Mouse (Mus musculus) liver, embryonic 11.5 days (tissue): Measurements from ENCODE around the gene Parp4. TPM values are rescaled to one million over a fixed set of nuclear protein-coding genes. Genes with fewer than 3 reads are reported as not detected.

ENCODE experiments used
- ATAC-seq: fragments of 200-750 bp; cut with Nextera tagmentation; replicated peaks from 2 replicates; pipeline ENCODE4 v1.8.0; 2017; ENCODE audit warnings: moderate number of reproducible peaks, mild to moderate bottlenecking, moderate TSS enrichment, moderate library complexity; ENCODE audit not compliant: low FRiP score
- DNase-seq: peaks from one replicate; pipeline ENCODE4 v3.0.0-alpha.2; 2017; ENCODE audit warnings: low spot score
- H3K27ac ChIP-seq: fragments of 300-500 bp; sonication (generic); 2 replicates; pipeline ENCODE4 v1.5.1; 2014; ENCODE audit warnings: mild to moderate bottlenecking, low read depth, low read length, control low read depth
- H3K27me3 ChIP-seq: fragments of 300-500 bp; sonication (generic); replicated peaks from 2 replicates; pipeline ENCODE4 v1.6.1; 2014; ENCODE audit warnings: low read length, mixed read lengths; ENCODE audit not compliant: control insufficient read depth, insufficient read depth
- H3K36me3 ChIP-seq: fragments of 300-500 bp; sonication (generic); 2 replicates; pipeline ENCODE4 v1.6.1; 2014; ENCODE audit warnings: mild to moderate bottlenecking, low read length, moderate library complexity, mixed read lengths; ENCODE audit not compliant: control insufficient read depth, insufficient read depth
- H3K4me1 ChIP-seq: fragments of 300-500 bp; sonication (generic); replicated peaks from 2 replicates; pipeline ENCODE4 v1.6.1; 2014; ENCODE audit warnings: low read length, mixed read lengths; ENCODE audit not compliant: control insufficient read depth, insufficient read depth
- H3K4me2 ChIP-seq: fragments of 300-500 bp; sonication (generic); 2 replicates; pipeline ENCODE4 v1.6.1; 2014; ENCODE audit warnings: mild to moderate bottlenecking, control low read depth, moderate library complexity
- H3K4me3 ChIP-seq: fragments of 300-500 bp; sonication (generic); 2 replicates; pipeline ENCODE4 v1.5.1; 2014; ENCODE audit warnings: low read depth, low read length, control low read depth
- H3K9ac ChIP-seq: fragments of 300-500 bp; sonication (generic); 2 replicates; pipeline ENCODE4 v1.6.1; 2014; ENCODE audit warnings: low read depth, low read length, control low read depth
- H3K9me3 ChIP-seq: fragments of 300-500 bp; sonication (generic); 2 replicates; pipeline ENCODE4 v1.6.1; 2016; ENCODE audit warnings: low read length, inconsistent platforms, mixed read lengths; ENCODE audit not compliant: control insufficient read depth
- WGBS: fragments of 180-500 bp; shearing (Covaris S2); extraction: QIAGEN DNeasy Blood & Tissue Kit; methylation state at CpG from one replicate; pipeline ENCODE4 v1.1.7; 2014; 5-methylcytosine and 5-hydroxymethylcytosine counted together
- polyA plus RNA-seq: library from polyadenylated mRNA; unstranded; fragments of >200 nt; fragmentation: Nextera tagmentation; extraction: Ambion mirVana; gene quantifications from 2 replicates; pipeline ENCODE4 v1.2.1, GENCODE M21; 2014

Gene Parp4
- polyA plus RNA-seq, 1 experiment from 2014 or later = 3.0 TPM

DNA sequence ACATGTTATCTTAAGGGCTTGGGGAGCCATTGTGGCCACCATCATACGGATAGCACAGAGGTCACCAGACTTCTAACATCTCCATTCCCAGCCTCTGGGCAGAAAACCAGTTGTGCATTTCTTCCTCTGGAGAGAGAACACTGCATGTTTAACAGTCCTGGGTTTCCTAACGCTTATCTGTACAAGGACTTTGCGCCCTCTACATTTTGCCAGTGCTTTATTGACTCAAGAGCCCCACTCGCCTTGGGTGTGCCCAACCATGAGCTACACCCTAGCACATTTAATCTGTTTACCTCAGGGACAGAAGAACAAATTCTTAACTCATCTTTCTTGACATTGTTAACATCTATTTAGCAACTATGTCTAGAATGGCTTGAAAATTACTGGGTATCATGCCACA, 50.8 kb downstream of the Parp4 start:
- Histone ChIP-seq H3K27me3 (no peaks in the 10 kb centered on the region), H3K4me3 (no peak overlapping the region), H3K36me3 (no peaks in the 10 kb centered on the region; the same call in 1 of the 2 replicates), H3K9ac (no peak overlapping the region), H3K27ac (no peak overlapping the region), H3K4me1 (no peaks in the 10 kb centered on the region), H3K9me3 (no peaks in the 10 kb centered on the region), H3K4me2 (no peak overlapping the region)
- ATAC-seq = no peak
- no peak for DNase-seq
- WGBS = 77% methylated on average over 4 of the region's 4 CpGs

GRCm38 (mm10) chr14:56628336-56628735, 52.9 kb downstream of the Parp4 start:
- WGBS = 87% methylated on average over 3 of the region's 3 CpGs

DNA sequence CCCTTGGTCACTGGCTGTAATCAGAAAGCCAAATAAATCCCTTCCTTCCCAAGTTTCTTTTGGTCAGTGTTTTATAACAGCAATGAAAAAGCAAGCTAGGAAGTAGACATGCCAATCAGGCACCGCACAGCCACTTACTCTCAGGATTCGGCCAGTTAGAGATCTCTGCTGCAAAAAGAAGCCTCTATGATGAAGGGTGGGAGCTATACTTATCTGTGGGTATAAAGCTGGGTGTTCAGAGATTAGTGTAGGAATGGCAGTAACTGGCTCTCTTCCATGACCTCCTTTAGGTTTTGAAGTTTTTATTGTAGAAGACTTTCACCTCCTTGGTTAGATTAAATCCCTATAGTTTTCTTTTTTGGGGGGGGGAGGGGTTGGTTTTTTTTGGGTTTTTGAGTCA, 55.7 kb downstream of the Parp4 start:
- 82% methylated on average over 2 of the region's 2 CpGs for WGBS
- Histone ChIP-seq H3K36me3 (peaks cover 4% of the 10 kb centered on the region; the same call in 1 of the 2 replicates), H3K4me1 (no peaks in the 10 kb centered on the region), H3K4me3 (no peak overlapping the region), H3K4me2 (no peak overlapping the region), H3K27ac (no peak overlapping the region), H3K9ac (no peak overlapping the region), H3K27me3 (no peaks in the 10 kb centered on the region), H3K9me3 (no peaks in the 10 kb centered on the region)
- ATAC-seq (no peak), DNase-seq (no peak)

More at GRCm38 (mm10) chr14:56628336-56628735, 52.9 kb downstream of the Parp4 start:
- Histone ChIP-seq H3K27me3 (no peaks in the 10 kb centered on the region), H3K27ac (no peak overlapping the region), H3K4me3 (no peak overlapping the region), H3K4me2 (no peak overlapping the region), H3K36me3 (no peaks in the 10 kb centered on the region; the same call in 1 of the 2 replicates), H3K4me1 (no peaks in the 10 kb centered on the region), H3K9ac (no peak overlapping the region), H3K9me3 (no peaks in the 10 kb centered on the region)
- ATAC-seq (no peak), DNase-seq (no peak)

- H3K4me1 ChIP-seq = no peaks in the 10 kb centered on the region
- H3K27ac ChIP-seq = no peak overlapping the region
- no peak overlapping the region for H3K4me2 ChIP-seq
- ATAC-seq (no peak), DNase-seq (no peak)
- 72% methylated on average over 7 of the region's 7 CpGs for WGBS
- H3K27me3 ChIP-seq = no peaks in the 10 kb centered on the region
- no peak overlapping the region for H3K4me3 ChIP-seq
- no peak overlapping the region for H3K9ac ChIP-seq
- peaks cover 2% of the 10 kb centered on the region for H3K36me3 ChIP-seq
- H3K9me3 ChIP-seq = no peaks in the 10 kb centered on the region
These were observed 71.8 kb downstream of the Parp4 start for GRCm38 (mm10) chr14:56647206-56647605.

- Histone ChIP-seq H3K9me3 (0 out of 2 replicates have a peak, but pooled peaks cover 2% of the 10 kb centered on the region), H3K4me3 (no peak overlapping the region), H3K4me1 (no peaks in the 10 kb centered on the region), H3K27ac (no peak overlapping the region), H3K27me3 (no peaks in the 10 kb centered on the region), H3K9ac (no peak overlapping the region), H3K4me2 (no peak overlapping the region), H3K36me3 (peaks cover 11% of the 10 kb centered on the region)
- ATAC-seq = no peak
- DNase-seq = no peak
These were observed 74.0 kb downstream of the Parp4 start for GRCm38 (mm10) chr14:56649448-56649847.

DNA sequence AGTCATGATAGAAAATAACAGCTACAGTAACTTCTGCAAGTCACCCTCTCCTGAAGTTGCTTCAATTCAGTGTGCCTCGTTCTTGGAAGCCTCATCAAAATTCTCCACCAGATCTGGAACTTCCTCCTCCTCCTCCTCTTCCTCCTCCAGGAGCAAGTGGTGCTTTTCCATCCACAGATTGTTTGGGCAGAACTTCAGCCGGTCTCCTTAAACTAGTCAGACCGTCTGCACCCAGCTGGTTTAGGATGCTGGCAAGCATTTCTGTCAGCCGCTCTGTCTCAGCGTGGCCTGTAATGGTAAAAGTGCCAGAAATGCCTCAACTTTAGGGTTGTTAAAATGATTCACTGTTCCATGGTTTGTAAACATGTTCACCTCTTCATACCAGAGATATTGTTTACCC, 90.2 kb downstream of the Parp4 start:
- 75% methylated on average over 5 of the region's 5 CpGs for WGBS
- no peak overlapping the region for H3K9ac ChIP-seq

DNA sequence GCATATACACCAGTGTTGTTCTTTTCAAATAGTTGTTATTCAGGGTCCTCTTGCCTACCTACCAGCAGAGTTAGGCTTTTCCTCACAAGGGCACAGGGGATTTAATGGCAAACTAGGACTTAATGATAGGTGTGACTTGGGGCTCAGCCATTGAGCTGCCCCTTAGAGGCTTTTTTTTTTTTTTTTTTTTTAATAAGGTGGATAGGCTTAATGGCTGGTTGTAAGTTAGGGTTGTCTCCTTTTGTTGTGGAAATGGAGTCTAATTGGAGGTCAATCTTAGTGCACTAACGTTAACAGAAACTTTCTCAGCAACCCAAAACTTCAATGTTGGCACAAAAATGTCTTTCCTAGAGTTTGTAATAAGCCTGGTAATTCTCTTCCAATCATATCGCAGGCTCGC, 91.5 kb downstream of the Parp4 start:
- no peaks in the 10 kb centered on the region for H3K36me3 ChIP-seq
- peaks cover 9% of the 10 kb centered on the region for H3K4me1 ChIP-seq
- H3K27me3 ChIP-seq = no peaks in the 10 kb centered on the region
- H3K4me3 ChIP-seq = peak overlapping the region; percentile 94; the same call in 1 of the 2 replicates
- ATAC-seq = no peak
- peak overlapping the region; percentile 70; the same call in 1 of the 2 replicates for H3K9ac ChIP-seq
- H3K4me2 ChIP-seq = peak overlapping the region; percentile 93
- 76% methylated on average over 3 of the region's 3 CpGs for WGBS
- H3K9me3 ChIP-seq = no peaks in the 10 kb centered on the region
- DNase-seq = no peak
- no peak overlapping the region for H3K27ac ChIP-seq

More for the DNA sequence above, 90.2 kb downstream of the Parp4 start:
- Histone ChIP-seq H3K4me2 (no peak overlapping the region), H3K4me1 (peaks cover 9% of the 10 kb centered on the region), H3K27me3 (no peaks in the 10 kb centered on the region), H3K36me3 (no peaks in the 10 kb centered on the region), H3K9me3 (no peaks in the 10 kb centered on the region), H3K4me3 (no peak overlapping the region), H3K27ac (no peak overlapping the region)
- ATAC-seq (no peak), DNase-seq (no peak)

DNA sequence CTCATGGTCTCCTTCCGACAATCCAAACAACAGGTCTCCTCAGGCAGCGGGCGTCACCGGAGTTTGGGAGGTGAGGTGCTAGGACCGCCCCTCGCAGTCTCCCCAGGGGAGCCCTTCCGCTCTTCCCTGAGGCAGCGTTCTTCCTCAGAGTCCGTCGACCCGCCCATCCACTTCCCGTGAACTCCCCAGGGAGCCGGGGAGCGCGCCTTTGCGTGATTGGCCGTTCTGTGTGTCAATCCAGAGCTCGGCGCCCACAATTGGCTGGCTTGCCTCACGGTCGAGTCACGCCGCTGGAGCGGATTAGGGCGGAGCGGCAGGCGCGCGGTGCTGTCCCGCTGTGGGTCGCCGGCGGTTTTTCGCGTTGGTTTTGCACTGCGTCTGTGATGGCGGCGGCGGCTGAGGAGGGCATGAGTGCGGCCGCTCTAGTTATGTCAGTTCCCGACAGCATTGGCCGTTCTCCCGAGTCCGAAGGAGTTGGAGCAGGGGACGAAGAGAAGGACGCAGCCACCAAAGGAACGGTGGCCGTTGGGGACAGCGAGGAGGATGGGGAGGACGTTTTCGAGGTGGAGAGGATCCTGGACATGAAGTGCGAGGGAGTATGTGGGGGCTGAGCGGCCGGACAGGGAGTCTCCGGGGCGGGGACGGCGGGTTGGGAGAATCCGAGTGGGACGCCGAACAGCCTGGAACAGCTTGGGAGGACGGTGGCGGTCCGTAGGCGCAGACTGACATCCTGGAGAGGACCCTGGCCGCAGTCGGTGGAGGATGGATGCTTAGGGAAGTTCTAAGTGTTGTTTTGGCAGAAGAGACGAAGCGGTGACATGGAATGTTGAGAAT, 92.8 kb downstream of the Parp4 start, which contains the start of gene Mphosph8:
TSS of gene Mphosph8 (plus strand) at position 280 of the 834 bp plus-strand sequence.
- H3K4me1 ChIP-seq = peaks cover 9% of the 10 kb centered on the region
- DNase-seq = peak; percentile 98
- under 1% methylated on average over 70 of the region's 70 CpGs for WGBS

More for the DNA sequence above, 92.8 kb downstream of the Parp4 start, which contains the start of gene Mphosph8:
- H3K36me3 ChIP-seq = 0 out of 2 replicates have a peak, but pooled peaks cover 5% of the 10 kb centered on the region
- H3K27ac ChIP-seq = peak within 1 kb of the TSS; percentile 66
- no peaks in the 10 kb centered on the region for H3K27me3 ChIP-seq
- H3K9ac ChIP-seq = peak within 1 kb of the TSS; percentile 93
- peak within 1 kb of the TSS; percentile 94 for H3K4me3 ChIP-seq
- peak; percentile 99 for ATAC-seq
- H3K9me3 ChIP-seq = no peaks in the 10 kb centered on the region
- H3K4me2 ChIP-seq = peak within 1 kb of the TSS; percentile 93
